Mouse (Mus musculus): ENCODE data around the gene Gm37240.

Gm37240 gene

DNA sequence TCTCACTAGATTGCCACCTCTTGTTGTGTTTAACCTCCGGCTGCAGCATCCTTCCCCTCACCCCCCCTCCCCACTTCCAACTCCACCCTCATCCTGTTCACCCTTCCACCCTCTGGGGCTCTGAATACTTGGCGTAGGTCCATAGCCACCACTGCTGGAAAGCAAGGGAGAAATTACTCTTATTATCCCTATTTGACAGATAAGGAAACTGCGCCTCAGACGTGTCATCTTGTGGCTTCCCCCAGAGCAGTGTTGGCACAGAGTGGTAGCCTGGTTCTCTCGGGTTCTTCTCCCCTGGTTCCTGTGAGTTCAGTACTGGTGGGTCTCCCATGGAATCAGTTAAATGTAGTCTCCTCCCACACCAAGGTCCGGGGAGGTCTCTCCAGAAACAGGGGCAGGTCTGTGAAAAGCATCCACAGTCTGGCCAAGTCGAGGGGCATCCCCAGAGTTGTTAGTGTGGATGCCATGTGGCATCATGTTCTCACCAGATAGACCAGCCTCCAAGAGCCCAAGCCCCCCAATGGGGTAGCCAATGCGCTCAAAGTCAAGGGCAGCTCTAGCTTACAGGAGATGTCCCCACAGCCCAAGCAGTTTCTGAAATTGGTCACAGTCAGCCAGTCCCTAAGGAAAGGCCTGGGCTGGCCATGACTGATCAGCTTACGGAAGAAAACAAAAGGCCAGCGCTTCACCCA lies 1419.8 kb downstream of the Gm37240 start:
- intact Hi-C loops (cut with DNase I) = no loop called here

DNA sequence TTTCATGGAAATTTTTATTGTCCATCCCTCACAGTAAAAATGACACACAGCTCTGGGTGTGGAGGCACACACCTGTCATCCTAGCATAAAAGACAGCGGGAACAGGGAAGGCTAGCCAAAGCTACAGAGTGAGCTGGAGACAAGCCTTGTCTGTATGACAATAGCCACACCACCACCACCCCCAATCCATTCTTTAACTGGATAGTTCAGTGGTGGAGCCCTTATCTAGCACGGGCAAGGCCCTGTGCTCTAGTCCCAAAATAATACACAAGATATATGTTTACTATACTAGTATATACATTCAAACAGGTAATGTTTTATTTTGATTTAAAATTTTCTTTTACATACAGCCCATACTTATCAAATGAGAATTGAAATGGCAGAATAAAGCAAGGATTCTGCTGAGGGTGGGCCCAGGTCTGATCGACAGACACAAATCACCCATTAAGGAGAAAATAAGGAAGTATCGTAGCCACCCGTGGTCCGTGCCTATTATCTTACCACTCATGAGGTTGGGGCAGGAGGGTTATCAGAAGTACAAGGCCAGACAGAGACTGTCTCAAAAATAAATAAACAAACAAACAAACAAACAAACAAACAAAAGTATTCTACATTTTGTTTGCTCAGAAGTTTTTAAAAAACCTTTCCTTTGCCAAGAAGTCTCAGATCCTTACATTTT lies 1421.4 kb downstream of the Gm37240 start:
- intact Hi-C loops (cut with DNase I) = no loop called here

DNA sequence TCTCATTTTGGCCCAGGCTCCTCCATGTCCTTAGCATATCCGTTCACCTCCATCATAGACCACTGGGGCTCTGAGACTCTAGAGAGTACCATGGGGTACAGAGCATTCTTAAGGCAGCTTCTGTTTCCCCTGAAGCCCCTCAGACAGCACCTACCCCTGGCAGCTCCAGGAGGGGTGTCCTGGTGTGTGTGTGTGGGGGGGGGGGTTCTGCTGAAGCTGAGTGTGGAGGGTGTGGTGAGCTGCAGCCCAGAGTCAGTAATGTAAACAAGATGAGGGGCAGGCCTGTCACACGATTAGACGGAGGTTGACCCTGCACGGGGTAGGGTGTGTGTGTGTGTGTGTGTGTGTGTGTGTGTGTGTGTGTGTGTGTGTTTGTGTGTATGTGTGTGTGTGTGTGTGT lies 1425.6 kb downstream of the Gm37240 start:
- intact Hi-C loops (cut with DNase I) = no loop called here

GRCm38 (mm10) chr3:84460952-84461351 lies 1426.4 kb downstream of the Gm37240 start:
- intact Hi-C loops (cut with DNase I) = no loop called here

DNA sequence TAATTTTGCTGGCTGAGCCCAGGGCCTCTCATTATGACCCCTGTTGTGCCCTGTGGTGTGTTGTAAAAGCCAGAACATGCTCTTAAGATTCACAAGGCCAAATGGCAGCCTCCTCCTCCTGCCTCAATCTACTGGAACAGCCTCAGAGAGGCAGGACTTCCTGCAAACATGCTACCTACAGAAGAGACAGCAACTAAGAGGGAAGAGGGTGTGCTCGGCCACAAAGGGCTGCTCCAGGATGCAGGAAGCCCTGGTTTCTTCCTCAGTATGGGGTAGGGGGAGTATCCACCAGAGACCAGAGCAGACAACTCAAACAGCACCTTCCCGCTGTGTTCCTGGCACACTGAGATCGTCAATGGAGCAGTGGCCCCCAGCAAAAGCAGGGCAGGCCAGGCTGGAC lies 1426.8 kb downstream of the Gm37240 start:
- intact Hi-C loops (cut with DNase I) = no loop called here

GRCm38 (mm10) chr3:84455733-84456417 lies 1431.4 kb downstream of the Gm37240 start:
- intact Hi-C loops (cut with DNase I) = loop anchor here (2.0 kb wide), 1 partner anchor 23 kb away; no protein-coding TSS in a partner anchor

- intact Hi-C loops (cut with DNase I) = loop anchor here (5.0 kb wide), 1 partner anchor 92 kb away; no protein-coding TSS in a partner anchor
These were observed 1436.7 kb downstream of the Gm37240 start for GRCm38 (mm10) chr3:84450651-84451050.

GRCm38 (mm10) chr3:84449015-84449414 lies 1438.3 kb downstream of the Gm37240 start:
- intact Hi-C loops (cut with DNase I) = no loop called here

DNA sequence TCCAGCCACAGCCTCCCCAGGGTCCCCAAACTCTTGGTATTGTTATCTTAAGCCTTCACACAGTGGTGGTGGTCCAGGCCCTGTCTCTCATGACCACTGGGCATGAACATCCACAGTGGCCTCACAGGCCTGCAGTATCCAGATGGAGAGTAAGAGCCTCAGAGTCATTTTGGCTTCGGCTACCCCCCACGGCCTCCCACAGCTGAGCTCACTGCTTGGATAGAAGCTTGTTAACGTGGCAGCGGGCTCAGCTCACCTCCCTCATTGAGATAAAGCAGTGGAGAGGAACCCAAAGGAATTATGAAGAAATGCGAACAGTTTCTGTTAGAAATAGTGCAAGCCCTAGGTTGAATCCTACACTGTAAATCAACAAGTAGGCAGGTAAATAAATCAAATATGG lies 1439.5 kb downstream of the Gm37240 start:
- intact Hi-C loops (cut with DNase I) = no loop called here

Small RNA genes within 50 kb of the gene (microRNA-seq; reads per million reads assigned to microRNA genes)
- 0 reads per million in 2 experiments for gene Mir466k
